Mouse (Mus musculus): Measurements from ENCODE around the gene Itgb8. TPM values are rescaled to one million over a fixed set of nuclear protein-coding genes. Genes with fewer than 3 reads are reported as not detected.

Gene Itgb8
- 0.03 TPM in 1 of 2 replicates, not detected in the other for polyA plus RNA-seq (2012)

GRCm38 (mm10) chr12:119238696-119239415 lies at the start of gene Itgb8:
Gene Itgb8, minus strand, starts transcription at chr12:119238802.

Other genes starting within 250 kb of the Itgb8 start
- not detected in 2 replicates for gene Macc1, start 75.5 kb upstream of the Itgb8 start, polyA plus RNA-seq (2012)